Mouse (Mus musculus) midbrain, embryonic 14.5 days (tissue): ENCODE measurements at regions not wholly inside any gene's neighbourhood (a gene's known extent, or its start where the extent isn't known, plus 50 kb on each side); places are given as distances from the start of the nearest gene placed in this dataset.

Experiments used
- ATAC-seq: fragments of 200-750 bp; cut with Nextera tagmentation; 2 replicates; pipeline ENCODE4 v1.8.0; 2017; ENCODE audit warnings: moderate number of reproducible peaks, moderate library complexity; ENCODE audit not compliant: low FRiP score, low TSS enrichment
- DNase-seq: peaks from one replicate; pipeline ENCODE4 v3.0.0-alpha.2; 2015
- H3K27ac ChIP-seq: fragments of 300-500 bp; sonication (generic); replicated peaks from 2 replicates; pipeline ENCODE4 v1.5.1; 2014; ENCODE audit warnings: mild to moderate bottlenecking, low read depth, low read length, moderate library complexity
- H3K27me3 ChIP-seq: fragments of 300-500 bp; sonication (generic); 2 replicates; pipeline ENCODE4 v1.6.1; 2014; ENCODE audit warnings: low read length, control low read depth, mixed read lengths; ENCODE audit not compliant: control insufficient read depth, insufficient read depth
- H3K36me3 ChIP-seq: fragments of 300-500 bp; sonication (generic); 2 replicates; pipeline ENCODE4 v1.6.1; 2014; ENCODE audit warnings: low read length, control low read depth; ENCODE audit not compliant: control insufficient read depth, insufficient read depth
- H3K4me1 ChIP-seq: fragments of 300-500 bp; sonication (generic); 2 replicates; pipeline ENCODE4 v1.6.1; 2014; ENCODE audit warnings: mild to moderate bottlenecking, antibody characterized with exemption, low read length, control low read depth; ENCODE audit not compliant: control insufficient read depth, insufficient read depth
- H3K4me2 ChIP-seq: fragments of 300-500 bp; sonication (generic); 2 replicates; pipeline ENCODE4 v1.6.1; 2014; ENCODE audit warnings: mild to moderate bottlenecking, low read length, moderate library complexity
- H3K4me3 ChIP-seq: fragments of 300-500 bp; sonication (generic); replicated peaks from 2 replicates; pipeline ENCODE4 v1.5.1; 2014; ENCODE audit warnings: low read depth, low read length
- H3K9ac ChIP-seq: fragments of 300-500 bp; sonication (generic); replicated peaks from 2 replicates; pipeline ENCODE4 v1.6.1; 2014; ENCODE audit warnings: mild to moderate bottlenecking, low read length, moderate library complexity
- H3K9me3 ChIP-seq: fragments of 300-500 bp; sonication (generic); 2 replicates; pipeline ENCODE4 v1.6.1; 2016; ENCODE audit warnings: low read length, control low read depth, mixed read lengths; ENCODE audit not compliant: control insufficient read depth
- WGBS: fragments of 180-500 bp; shearing (Covaris S2); extraction: QIAGEN DNeasy Blood & Tissue Kit; methylation state at CpG from one replicate; pipeline ENCODE4 v1.1.7; 2014; 5-methylcytosine and 5-hydroxymethylcytosine counted together

GRCm38 (mm10) chr3:47668824-47669223 is 1220.8 kb upstream of the Pabpc4l start:
- ATAC-seq: no peak

GRCm38 (mm10) chr3:47662484-47662883 is 1214.5 kb upstream of the Pabpc4l start:
- no peaks in the 10 kb centered on the region for H3K36me3 ChIP-seq
- H3K4me1 ChIP-seq: no peaks in the 10 kb centered on the region
- ATAC-seq (no peak), DNase-seq (peak; percentile 9)
- no peak overlapping the region for H3K9ac ChIP-seq
- H3K4me3 ChIP-seq: no peak overlapping the region
- H3K27ac ChIP-seq: no peak overlapping the region
- WGBS: 8% methylated on average over 1 of the region's 1 CpGs
- H3K27me3 ChIP-seq: no peaks in the 10 kb centered on the region
- no peaks in the 10 kb centered on the region for H3K9me3 ChIP-seq
- no peak overlapping the region for H3K4me2 ChIP-seq

More at GRCm38 (mm10) chr3:47668824-47669223, 1220.8 kb upstream of the Pabpc4l start:
- Histone ChIP-seq H3K9ac (no peak overlapping the region), H3K4me1 (no peaks in the 10 kb centered on the region), H3K9me3 (no peaks in the 10 kb centered on the region), H3K27me3 (no peaks in the 10 kb centered on the region), H3K4me2 (no peak overlapping the region), H3K36me3 (no peaks in the 10 kb centered on the region), H3K4me3 (no peak overlapping the region), H3K27ac (no peak overlapping the region)
- peak; percentile 46 for DNase-seq
- WGBS: 58% methylated on average over 3 of the region's 3 CpGs

- Histone ChIP-seq H3K27me3 (no peaks in the 10 kb centered on the region), H3K4me3 (no peak overlapping the region), H3K9me3 (no peaks in the 10 kb centered on the region), H3K4me1 (no peaks in the 10 kb centered on the region), H3K36me3 (no peaks in the 10 kb centered on the region), H3K9ac (no peak overlapping the region), H3K27ac (no peak overlapping the region), H3K4me2 (no peak overlapping the region)
- DNase-seq (no peak), ATAC-seq (no peak)
- WGBS: 25% methylated on average over 1 of the region's 1 CpGs
Observed at GRCm38 (mm10) chr3:47660531-47660930, 1212.5 kb upstream of the Pabpc4l start.
